Mouse (Mus musculus): Measurements from ENCODE around the gene Gpc5.

- no peak for TF ChIP-seq EP300 (IDR thresholded peaks at IDR 0.05; ENCODE audit: low read length)
- TF ChIP-seq POLR2AphosphoS2 (IDR thresholded peaks at IDR 0.05; ENCODE audit: low read depth, low read length), result no peak
- TF ChIP-seq CTCF (conservative IDR thresholded peaks at IDR 0.05 in 1 of 2, IDR thresholded peaks at IDR 0.05 in 1 of 2; ENCODE audit: low read depth in 2 of 2, low read length in 2 of 2), result no peak
- no peak for TF ChIP-seq TCF12 (IDR thresholded peaks at IDR 0.05; ENCODE audit: low read depth, low read length)
- no peak for TF ChIP-seq POLR2A (IDR thresholded peaks at IDR 0.05; ENCODE audit: low read depth, low read length)
- TF ChIP-seq MYC (IDR thresholded peaks at IDR 0.05; ENCODE audit: low read depth, low read length), result no peak
- TF ChIP-seq CHD2 (IDR thresholded peaks at IDR 0.05; ENCODE audit: low read length), result no peak
- TF ChIP-seq ZMIZ1 (IDR thresholded peaks at IDR 0.05; ENCODE audit: low read depth, low read length), result no peak
- no peak for TF ChIP-seq MXI1 (IDR thresholded peaks at IDR 0.05; ENCODE audit: low read depth, low read length)
- no peak for TF ChIP-seq MAX (IDR thresholded peaks at IDR 0.05; ENCODE audit: low read length)
- TF ChIP-seq ZC3H11A (IDR thresholded peaks at IDR 0.05; ENCODE audit: low read depth, low read length), result no peak
- TF ChIP-seq USF1 (IDR thresholded peaks at IDR 0.05; ENCODE audit: low read depth, low read length), result no peak
Measured at GRCm38 (mm10) chr14:115092952-115093351, 937 bp downstream of the Gpc5 start.

Data from CH12.LX (cell line).